Mouse (Mus musculus): ENCODE results near the gene Cxcl2. TPM values are rescaled to one million over a fixed set of nuclear protein-coding genes. Genes with fewer than 3 reads are reported as not detected.

The Cxcl2 gene
- polyA plus RNA-seq (2014; fragmentation: Nextera tagmentation; extraction: Ambion mirVana) = not detected in 2 replicates

DNA sequence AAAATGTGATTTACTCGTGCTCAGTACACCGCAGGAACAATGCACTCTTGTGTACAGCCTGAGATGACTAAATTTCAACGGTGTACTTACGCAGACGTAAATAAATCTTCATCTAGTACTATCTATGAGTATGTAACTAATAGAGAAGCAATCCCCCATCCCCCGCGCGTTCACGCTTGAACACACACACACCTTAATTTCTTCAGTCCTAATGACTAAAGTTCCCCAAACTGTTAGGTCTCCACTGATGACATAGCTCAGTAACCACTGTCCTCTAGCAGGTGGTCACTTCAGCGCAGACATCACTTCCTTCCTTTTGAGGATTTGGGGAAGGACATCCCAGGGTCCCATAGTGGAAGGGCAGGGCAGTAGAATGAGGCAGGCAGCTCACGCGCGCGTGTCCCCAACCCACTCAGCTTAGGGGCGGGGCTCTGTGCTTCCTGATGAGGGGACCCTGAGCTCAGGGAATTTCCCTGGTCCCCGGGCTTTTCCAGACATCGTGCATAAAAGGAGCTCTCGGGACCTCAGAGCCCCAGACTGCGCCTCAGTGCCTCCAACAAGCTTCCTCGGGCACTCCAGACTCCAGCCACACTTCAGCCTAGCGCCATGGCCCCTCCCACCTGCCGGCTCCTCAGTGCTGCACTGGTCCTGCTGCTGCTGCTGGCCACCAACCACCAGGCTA lies at the start of gene Cxcl2:
Cxcl2 (plus strand) TSS at position 533 of the 682 bp plus-strand sequence.
- no peaks in the 10 kb centered on the region for H3K4me1 ChIP-seq (replicated peaks; ENCODE audit: control insufficient read depth, insufficient read depth, low read length)
- no peaks in the 10 kb centered on the region for H3K36me3 ChIP-seq (ENCODE audit: control insufficient read depth, insufficient read depth, low read length)
- peak within 1 kb of the TSS; percentile 13; the same call in 1 of the 2 replicates for H3K4me3 ChIP-seq (ENCODE audit: low read depth, low read length)
- H3K27ac ChIP-seq (ENCODE audit: low read depth, low read length) = no peak within 1 kb of the TSS
- WGBS = 10% methylated on average over 22 of the region's 22 CpGs
- H3K9me3 ChIP-seq (ENCODE audit: control insufficient read depth, low read length) = no peaks in the 10 kb centered on the region
- H3K9ac ChIP-seq (ENCODE audit: low read depth, low read length) = no peak within 1 kb of the TSS
- H3K4me2 ChIP-seq (replicated peaks; ENCODE audit: low read depth, low read length) = peak within 1 kb of the TSS; percentile 54
- ATAC-seq (ENCODE audit: low FRiP score) (peak; percentile 78), DNase-seq (ENCODE audit: low spot score) (peak; percentile 26)
- peaks cover 5% of the 10 kb centered on the region for H3K27me3 ChIP-seq (ENCODE audit: control insufficient read depth, insufficient read depth, low read length)

DNA sequence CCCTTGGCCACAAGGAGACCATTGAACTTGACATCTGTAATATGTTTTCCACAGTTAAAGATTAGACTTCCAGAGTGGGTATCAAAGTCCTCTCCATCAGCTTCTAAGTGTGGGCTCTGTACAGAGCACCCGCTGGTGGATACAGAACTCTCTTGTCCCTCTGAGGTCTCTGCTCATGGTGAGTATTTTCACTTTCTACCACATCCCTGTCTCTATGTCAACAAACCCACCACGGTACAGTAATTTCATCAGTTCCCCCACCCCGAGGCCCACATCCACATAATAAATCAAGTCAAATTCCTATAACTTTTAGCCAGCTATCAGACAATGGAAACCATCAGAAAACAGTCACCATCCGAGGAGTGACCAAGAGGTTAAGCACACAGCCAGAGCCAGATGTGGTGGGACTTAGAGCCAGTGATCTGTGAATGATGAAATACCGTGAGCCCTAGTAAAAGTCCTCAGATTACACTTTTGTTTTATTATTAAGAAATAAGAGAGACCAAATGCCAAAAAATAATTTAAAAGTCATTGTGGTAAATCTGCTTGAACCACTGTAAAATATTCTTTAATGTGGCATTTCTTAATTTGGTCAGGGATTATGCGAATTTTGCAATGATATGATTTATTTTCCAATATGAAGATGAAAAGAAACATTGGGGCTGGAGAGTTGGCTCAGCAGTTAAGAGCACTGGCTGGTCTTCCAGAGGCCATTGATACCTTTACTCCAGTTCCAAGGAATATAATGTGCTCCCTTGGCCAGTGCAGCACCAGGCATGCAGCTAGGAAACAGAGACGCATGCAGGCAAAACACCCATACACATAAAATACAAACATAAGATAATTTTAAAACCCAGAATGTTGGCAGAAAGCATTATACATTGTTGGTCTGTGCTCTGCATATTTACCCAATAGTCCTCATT lies 48.1 kb upstream of the Cxcl2 start:
- no peak overlapping the region for H3K9ac ChIP-seq (ENCODE audit: low read depth, low read length)
- no peaks in the 10 kb centered on the region for H3K27me3 ChIP-seq (ENCODE audit: control insufficient read depth, insufficient read depth, low read length)
- no peaks in the 10 kb centered on the region for H3K9me3 ChIP-seq (ENCODE audit: control insufficient read depth, low read length)
- no peaks in the 10 kb centered on the region for H3K4me1 ChIP-seq (replicated peaks; ENCODE audit: control insufficient read depth, insufficient read depth, low read length)
- DNase-seq (ENCODE audit: low spot score) (no peak), ATAC-seq (ENCODE audit: low FRiP score) (no peak)
- H3K4me2 ChIP-seq (replicated peaks; ENCODE audit: low read depth, low read length) = no peak overlapping the region
- no peak overlapping the region for H3K4me3 ChIP-seq (ENCODE audit: low read depth, low read length)
- H3K27ac ChIP-seq (ENCODE audit: low read depth, low read length) = no peak overlapping the region
- no peaks in the 10 kb centered on the region for H3K36me3 ChIP-seq (ENCODE audit: control insufficient read depth, insufficient read depth, low read length)
- 81% methylated on average over 7 of the region's 7 CpGs for WGBS

DNA sequence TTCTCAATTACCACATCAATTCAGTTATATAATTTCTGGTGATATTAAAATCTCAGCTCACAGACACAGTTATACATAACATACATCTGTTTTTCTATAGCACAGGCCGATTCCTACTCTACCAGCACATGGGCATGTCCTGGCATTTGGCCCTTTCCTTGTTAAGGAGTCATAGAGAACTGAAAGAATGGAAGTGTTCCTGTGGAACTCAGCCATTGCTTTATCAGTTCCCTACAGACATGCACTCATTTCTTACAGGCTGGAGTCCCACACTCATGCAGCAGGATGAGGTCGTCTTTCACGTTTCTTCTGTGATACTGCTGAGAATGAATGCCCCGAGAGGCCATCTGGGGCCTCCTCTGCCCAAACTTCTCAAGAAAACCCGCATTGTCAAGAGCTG lies 46.2 kb upstream of the Cxcl2 start:
- H3K9ac ChIP-seq (ENCODE audit: low read depth, low read length) = no peak overlapping the region
- 81% methylated on average over 5 of the region's 5 CpGs for WGBS
- no peaks in the 10 kb centered on the region for H3K36me3 ChIP-seq (ENCODE audit: control insufficient read depth, insufficient read depth, low read length)
- H3K27me3 ChIP-seq (ENCODE audit: control insufficient read depth, insufficient read depth, low read length) = no peaks in the 10 kb centered on the region
- H3K9me3 ChIP-seq (ENCODE audit: control insufficient read depth, low read length) = no peaks in the 10 kb centered on the region
- DNase-seq (ENCODE audit: low spot score) (no peak), ATAC-seq (ENCODE audit: low FRiP score) (no peak)
- no peak overlapping the region for H3K27ac ChIP-seq (ENCODE audit: low read depth, low read length)
- H3K4me3 ChIP-seq (ENCODE audit: low read depth, low read length) = no peak overlapping the region
- H3K4me2 ChIP-seq (replicated peaks; ENCODE audit: low read depth, low read length) = no peak overlapping the region
- no peaks in the 10 kb centered on the region for H3K4me1 ChIP-seq (replicated peaks; ENCODE audit: control insufficient read depth, insufficient read depth, low read length)

GRCm38 (mm10) chr5:90858429-90858828 lies 45.2 kb upstream of the Cxcl2 start:
- H3K9ac ChIP-seq (ENCODE audit: low read depth, low read length) = no peak overlapping the region
- H3K36me3 ChIP-seq (ENCODE audit: control insufficient read depth, insufficient read depth, low read length) = no peaks in the 10 kb centered on the region
- H3K4me2 ChIP-seq (replicated peaks; ENCODE audit: low read depth, low read length) = no peak overlapping the region
- H3K9me3 ChIP-seq (ENCODE audit: control insufficient read depth, low read length) = no peaks in the 10 kb centered on the region
- no peaks in the 10 kb centered on the region for H3K4me1 ChIP-seq (replicated peaks; ENCODE audit: control insufficient read depth, insufficient read depth, low read length)
- no peaks in the 10 kb centered on the region for H3K27me3 ChIP-seq (ENCODE audit: control insufficient read depth, insufficient read depth, low read length)
- WGBS = 92% methylated on average over 2 of the region's 2 CpGs
- H3K4me3 ChIP-seq (ENCODE audit: low read depth, low read length) = no peak overlapping the region
- ATAC-seq (ENCODE audit: low FRiP score) (no peak), DNase-seq (ENCODE audit: low spot score) (no peak)
- no peak overlapping the region for H3K27ac ChIP-seq (ENCODE audit: low read depth, low read length)

- 85% methylated on average over 3 of the region's 3 CpGs for WGBS
- Histone ChIP-seq H3K36me3 (ENCODE audit: control insufficient read depth, insufficient read depth, low read length) (no peaks in the 10 kb centered on the region), H3K4me3 (ENCODE audit: low read depth, low read length) (no peak overlapping the region), H3K27ac (ENCODE audit: low read depth, low read length) (no peak overlapping the region), H3K4me1 (replicated peaks; ENCODE audit: control insufficient read depth, insufficient read depth, low read length) (no peaks in the 10 kb centered on the region), H3K4me2 (replicated peaks; ENCODE audit: low read depth, low read length) (no peak overlapping the region), H3K9me3 (ENCODE audit: control insufficient read depth, low read length) (no peaks in the 10 kb centered on the region), H3K27me3 (ENCODE audit: control insufficient read depth, insufficient read depth, low read length) (no peaks in the 10 kb centered on the region), H3K9ac (ENCODE audit: low read depth, low read length) (no peak overlapping the region)
- DNase-seq (ENCODE audit: low spot score) (no peak), ATAC-seq (ENCODE audit: low FRiP score) (no peak)
Measured at GRCm38 (mm10) chr5:90859031-90859430, 44.6 kb upstream of the Cxcl2 start.

- Histone ChIP-seq H3K9me3 (ENCODE audit: control insufficient read depth, low read length) (no peaks in the 10 kb centered on the region), H3K27me3 (ENCODE audit: control insufficient read depth, insufficient read depth, low read length) (no peaks in the 10 kb centered on the region), H3K27ac (ENCODE audit: low read depth, low read length) (no peak overlapping the region), H3K9ac (ENCODE audit: low read depth, low read length) (no peak overlapping the region), H3K36me3 (ENCODE audit: control insufficient read depth, insufficient read depth, low read length) (no peaks in the 10 kb centered on the region), H3K4me2 (replicated peaks; ENCODE audit: low read depth, low read length) (no peak overlapping the region), H3K4me3 (ENCODE audit: low read depth, low read length) (no peak overlapping the region), H3K4me1 (replicated peaks; ENCODE audit: control insufficient read depth, insufficient read depth, low read length) (no peaks in the 10 kb centered on the region)
- DNase-seq (ENCODE audit: low spot score) (no peak), ATAC-seq (ENCODE audit: low FRiP score) (no peak)
- WGBS = 87% methylated on average over 6 of the region's 6 CpGs
Measured at GRCm38 (mm10) chr5:90861876-90862375, 41.7 kb upstream of the Cxcl2 start.

- Histone ChIP-seq H3K27me3 (ENCODE audit: control insufficient read depth, insufficient read depth, low read length) (no peaks in the 10 kb centered on the region), H3K36me3 (ENCODE audit: control insufficient read depth, insufficient read depth, low read length) (no peaks in the 10 kb centered on the region), H3K4me3 (ENCODE audit: low read depth, low read length) (no peak overlapping the region), H3K9ac (ENCODE audit: low read depth, low read length) (no peak overlapping the region), H3K9me3 (ENCODE audit: control insufficient read depth, low read length) (no peaks in the 10 kb centered on the region), H3K27ac (ENCODE audit: low read depth, low read length) (no peak overlapping the region), H3K4me2 (replicated peaks; ENCODE audit: low read depth, low read length) (no peak overlapping the region), H3K4me1 (replicated peaks; ENCODE audit: control insufficient read depth, insufficient read depth, low read length) (no peaks in the 10 kb centered on the region)
- DNase-seq (ENCODE audit: low spot score) (no peak), ATAC-seq (ENCODE audit: low FRiP score) (no peak)
Measured at GRCm38 (mm10) chr5:90866770-90867169, 36.9 kb upstream of the Cxcl2 start.

DNA sequence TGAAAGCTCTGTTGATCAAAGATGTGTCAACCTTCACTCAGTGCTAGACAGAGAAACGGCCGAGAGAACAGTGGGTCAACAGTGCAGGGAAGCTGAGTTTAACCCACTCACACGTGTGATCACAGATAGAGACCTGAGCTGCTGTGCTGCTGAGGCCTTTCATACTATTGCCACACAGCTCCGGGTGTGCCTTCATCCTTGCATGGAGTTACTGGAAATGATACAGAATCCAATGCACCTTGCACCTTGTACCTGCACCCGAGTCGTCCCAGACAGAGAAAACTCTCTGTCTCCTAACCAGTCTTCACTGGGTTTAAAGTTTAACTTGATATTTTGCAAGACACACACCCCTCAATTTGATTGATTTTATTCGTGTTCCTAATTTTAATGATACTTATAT lies 31.3 kb upstream of the Cxcl2 start:
- Histone ChIP-seq H3K27ac (ENCODE audit: low read depth, low read length) (no peak overlapping the region), H3K4me3 (ENCODE audit: low read depth, low read length) (no peak overlapping the region), H3K9me3 (ENCODE audit: control insufficient read depth, low read length) (no peaks in the 10 kb centered on the region), H3K36me3 (ENCODE audit: control insufficient read depth, insufficient read depth, low read length) (no peaks in the 10 kb centered on the region), H3K27me3 (ENCODE audit: control insufficient read depth, insufficient read depth, low read length) (no peaks in the 10 kb centered on the region), H3K4me1 (replicated peaks; ENCODE audit: control insufficient read depth, insufficient read depth, low read length) (no peaks in the 10 kb centered on the region), H3K9ac (ENCODE audit: low read depth, low read length) (no peak overlapping the region), H3K4me2 (replicated peaks; ENCODE audit: low read depth, low read length) (no peak overlapping the region)
- ATAC-seq (ENCODE audit: low FRiP score) (no peak), DNase-seq (ENCODE audit: low spot score) (no peak)
- 77% methylated on average over 7 of the region's 7 CpGs for WGBS

All from hindbrain, embryonic 11.5 days (tissue).